Mouse (Mus musculus) regulatory T cell (primary cell): Measurements from ENCODE around the gene Ndc1.
"Not testable (repeated sequence)": the region's sequence is repeated elsewhere in the genome, so short reads cannot be mapped to it uniquely, and the experiment has no call there.

Experiments used
- in situ Hi-C: fragments of 300-600 bp; cut with MboI, MseI; formaldehyde crosslinking; loops from one replicate; pipeline ENCODE4 v1.15.1; 2025; ENCODE audit warnings: high pct_unique_total_duplicates

Ndc1 gene

GRCm38 (mm10) chr4:107367567-107368314 lies at the start of gene Ndc1:
Gene Ndc1 (plus strand): TSS chr4:107367784.
- in situ Hi-C loops = no loop called here

DNA sequence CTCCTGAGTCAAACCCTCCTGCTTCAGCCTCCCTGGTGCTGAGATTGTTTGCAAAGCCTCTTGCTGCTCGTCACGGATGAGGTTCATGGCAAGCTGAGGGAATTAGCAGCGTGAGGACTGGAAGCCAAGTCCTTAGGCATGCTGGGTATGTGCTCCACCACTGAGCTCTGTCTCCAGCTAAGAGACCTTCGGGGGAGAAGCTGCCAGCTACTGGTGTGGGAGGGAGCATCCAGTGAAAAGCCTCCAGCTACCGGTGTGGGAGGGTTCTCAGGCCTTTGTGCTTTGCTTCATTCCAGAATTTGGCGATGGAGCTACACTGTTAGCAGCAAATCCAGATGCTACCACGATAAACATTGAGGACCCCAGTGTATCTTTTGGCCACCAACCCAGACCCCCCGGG lies 48.9 kb upstream of the Ndc1 start:
- in situ Hi-C loops = no loop called here

- in situ Hi-C loops = no loop called here
These were observed 46.5 kb upstream of the Ndc1 start for GRCm38 (mm10) chr4:107321041-107321440.

GRCm38 (mm10) chr4:107323113-107323512 lies 44.5 kb upstream of the Ndc1 start:
- in situ Hi-C loops = no loop called here

- in situ Hi-C loops = no loop called here
These were observed 39.1 kb upstream of the Ndc1 start for GRCm38 (mm10) chr4:107328530-107328929.

- in situ Hi-C loops = no loop called here
These were observed 34.1 kb upstream of the Ndc1 start for GRCm38 (mm10) chr4:107333514-107333913.

GRCm38 (mm10) chr4:107336356-107336755 lies 31.2 kb upstream of the Ndc1 start:
- in situ Hi-C loops = no loop called here

- in situ Hi-C loops = no loop called here
These were observed 30.1 kb upstream of the Ndc1 start for GRCm38 (mm10) chr4:107337455-107337854.

- in situ Hi-C loops = no loop called here
These were observed 26.2 kb upstream of the Ndc1 start for GRCm38 (mm10) chr4:107341354-107341753.

GRCm38 (mm10) chr4:107344612-107345011 lies 23.0 kb upstream of the Ndc1 start:
- in situ Hi-C loops = no loop called here

DNA sequence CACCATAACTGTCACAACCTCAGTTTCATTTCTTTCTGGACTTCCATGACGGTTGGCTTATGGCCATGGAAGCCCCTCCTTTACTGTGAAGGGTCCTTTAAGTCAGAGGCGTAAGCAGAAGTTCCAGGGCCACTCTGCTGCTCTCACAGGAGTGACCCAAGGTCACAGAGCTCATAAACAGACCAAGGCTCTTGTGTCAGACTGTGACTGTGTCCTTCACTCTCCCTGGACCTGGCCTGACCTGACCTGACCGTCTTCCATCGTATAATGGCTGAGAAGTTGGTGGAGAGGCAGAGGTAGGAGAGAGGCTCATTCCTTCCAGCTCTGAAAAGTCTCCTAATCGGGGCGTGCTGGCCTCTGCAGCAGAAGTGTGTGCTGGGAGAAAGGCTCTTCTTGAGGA lies 20.4 kb upstream of the Ndc1 start:
- in situ Hi-C loops = no loop called here

DNA sequence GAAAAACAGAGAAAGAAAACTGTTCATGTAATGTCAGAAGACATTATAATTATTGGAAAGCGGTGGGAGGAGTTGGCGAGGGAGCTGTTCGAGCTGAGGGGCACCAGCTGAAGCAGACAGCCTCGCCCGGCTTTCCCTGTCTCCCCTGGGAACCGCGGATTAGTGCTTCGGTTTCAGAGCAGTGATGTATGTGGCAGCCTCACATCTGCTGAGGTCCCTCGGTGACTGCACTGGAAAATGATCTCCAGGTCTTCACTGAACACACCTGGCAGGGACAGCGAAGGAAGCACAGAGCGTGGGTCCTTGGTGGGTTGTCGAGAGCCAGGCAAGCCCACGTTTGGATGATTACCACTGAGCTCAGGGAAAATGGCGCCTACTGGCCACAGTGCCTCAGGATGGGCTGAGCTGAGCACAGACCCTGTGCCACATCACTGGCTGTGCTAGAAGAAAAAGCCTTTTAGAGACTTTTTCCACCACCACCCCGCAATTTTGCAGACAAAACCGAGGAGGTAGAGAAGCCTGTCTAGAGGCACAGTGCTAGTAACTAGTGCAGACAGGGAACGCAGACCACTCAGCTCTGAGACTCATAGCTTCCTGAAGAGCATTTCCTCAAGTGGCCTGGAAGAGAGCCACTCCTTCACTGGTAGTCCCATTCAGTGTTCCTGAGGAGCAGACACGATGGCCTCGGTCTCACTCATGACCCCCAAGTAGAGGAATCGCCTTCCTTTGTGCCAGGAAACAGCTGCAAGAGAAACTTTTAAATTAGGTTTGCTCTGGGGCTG lies 18.9 kb upstream of the Ndc1 start:
- in situ Hi-C loops = no loop called here

GRCm38 (mm10) chr4:107349311-107350008 lies 18.1 kb upstream of the Ndc1 start:
- in situ Hi-C loops = no loop called here

DNA sequence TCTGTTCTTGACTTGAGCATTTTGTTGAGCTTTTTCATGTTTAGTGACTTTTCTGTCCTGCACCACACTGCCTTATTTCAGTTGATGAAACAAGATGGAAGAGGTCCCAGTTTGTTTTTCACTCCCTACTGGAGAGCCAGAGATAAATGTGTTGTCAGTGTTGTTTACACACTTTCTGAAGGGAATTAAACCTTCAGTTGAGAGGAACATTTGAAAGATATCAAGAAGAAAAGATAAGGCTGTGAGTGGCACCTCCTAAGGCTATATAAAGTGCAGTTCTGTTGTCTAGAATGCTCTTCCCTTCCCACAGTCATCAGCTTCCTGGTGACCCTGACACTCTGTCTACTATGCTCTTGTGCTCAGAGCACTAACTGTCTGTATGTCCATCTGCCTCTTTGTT lies 16.2 kb upstream of the Ndc1 start:
- in situ Hi-C loops = no loop called here

DNA sequence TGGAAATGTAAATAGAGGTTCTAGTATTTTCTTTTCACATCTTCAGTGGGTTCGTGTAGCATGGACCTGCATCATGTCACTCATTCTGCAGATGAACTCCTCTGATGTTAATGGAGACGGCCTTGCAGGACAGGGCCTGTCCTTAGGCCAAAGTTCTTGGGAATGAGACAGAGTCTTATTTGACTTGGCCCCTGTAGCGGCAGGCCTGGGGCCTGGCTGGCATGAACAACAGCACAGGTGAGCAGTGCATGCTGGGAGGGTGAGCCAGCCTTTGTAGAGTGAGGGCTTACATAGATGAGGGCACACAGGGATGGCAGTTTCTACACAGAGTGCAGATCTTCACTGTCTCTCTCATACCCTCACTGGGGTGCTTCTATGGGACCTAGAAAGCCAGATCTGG lies 14.0 kb upstream of the Ndc1 start:
- in situ Hi-C loops = no loop called here

DNA sequence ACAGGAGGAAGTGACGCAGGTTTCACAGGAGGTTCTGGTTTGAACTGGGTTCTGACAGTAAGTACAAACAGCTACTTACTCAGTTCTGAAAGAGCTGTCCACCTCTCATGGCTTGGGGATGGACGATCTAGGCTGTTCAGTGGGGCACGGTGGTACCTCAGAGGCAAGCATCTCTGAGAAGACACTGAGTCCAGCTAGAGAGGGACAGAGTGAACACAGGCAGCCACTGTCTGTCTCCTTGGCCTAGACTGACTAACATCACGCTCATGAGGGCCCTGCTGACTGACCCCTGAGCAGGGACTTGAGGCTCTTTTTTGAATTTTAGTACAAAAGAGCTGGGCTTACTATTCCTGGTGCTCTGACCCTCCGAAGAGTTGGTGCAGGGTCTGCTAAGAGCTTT lies 13.5 kb upstream of the Ndc1 start:
- in situ Hi-C loops = no loop called here

DNA sequence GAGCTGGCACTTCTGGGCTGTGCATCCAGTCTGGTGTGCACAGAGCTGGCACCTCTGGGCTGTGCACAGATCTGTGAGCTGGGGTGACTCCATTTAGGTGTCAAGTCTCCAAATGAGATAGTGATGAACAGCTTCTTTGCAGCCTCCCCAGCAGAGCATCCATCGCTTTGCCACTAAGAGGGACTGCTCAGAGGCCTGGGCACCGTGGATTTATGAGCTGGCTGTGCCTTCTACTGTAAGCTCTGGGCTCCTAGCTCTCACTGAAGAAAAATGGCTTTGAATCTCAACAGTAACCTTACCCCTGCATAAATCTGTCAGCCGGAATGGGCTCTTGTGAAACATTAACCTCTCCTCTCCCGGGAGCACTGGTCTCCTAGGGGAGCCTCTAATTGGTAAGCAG lies 13.0 kb upstream of the Ndc1 start:
- in situ Hi-C loops = no loop called here

DNA sequence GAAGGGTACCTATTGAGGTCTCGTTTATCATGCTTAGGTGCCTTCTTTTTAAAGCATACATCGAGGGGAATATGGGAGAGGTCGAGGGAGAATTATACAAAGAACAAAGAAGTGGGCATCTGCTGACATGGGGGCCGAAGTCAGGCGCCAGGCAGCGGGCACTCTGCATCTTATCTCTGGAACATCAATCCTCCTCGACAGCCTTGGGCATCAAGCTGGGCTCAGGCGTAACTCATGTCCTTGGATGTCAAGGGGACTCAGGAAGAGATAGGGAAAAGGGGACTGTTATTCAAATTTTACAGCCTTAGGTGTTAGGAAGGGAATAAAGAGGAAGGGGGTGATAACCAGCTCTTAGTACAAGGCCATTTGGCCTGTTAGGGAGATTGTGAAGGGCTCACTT lies 10.4 kb upstream of the Ndc1 start:
- in situ Hi-C loops = not testable (repeated sequence)

DNA sequence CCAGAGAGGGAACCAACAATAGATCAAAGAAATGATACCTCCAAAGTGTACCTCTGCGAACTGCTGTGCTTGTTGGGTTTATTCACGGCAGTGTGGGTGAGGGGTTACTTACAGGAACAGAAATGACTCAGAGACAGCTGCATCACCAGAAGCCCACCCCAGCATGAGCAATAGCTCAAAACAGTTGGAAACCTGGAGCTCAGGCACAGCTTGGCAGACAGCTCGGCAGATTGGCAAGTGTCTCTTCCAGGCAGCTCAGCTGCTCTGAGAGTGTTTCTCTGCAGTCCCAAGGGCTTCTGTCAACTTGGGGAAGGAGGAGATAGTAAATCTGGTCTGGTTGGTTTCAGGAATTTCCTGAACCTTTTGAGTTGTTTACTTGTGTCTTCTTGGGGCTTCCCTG lies 9.1 kb upstream of the Ndc1 start:
- in situ Hi-C loops = no loop called here

DNA sequence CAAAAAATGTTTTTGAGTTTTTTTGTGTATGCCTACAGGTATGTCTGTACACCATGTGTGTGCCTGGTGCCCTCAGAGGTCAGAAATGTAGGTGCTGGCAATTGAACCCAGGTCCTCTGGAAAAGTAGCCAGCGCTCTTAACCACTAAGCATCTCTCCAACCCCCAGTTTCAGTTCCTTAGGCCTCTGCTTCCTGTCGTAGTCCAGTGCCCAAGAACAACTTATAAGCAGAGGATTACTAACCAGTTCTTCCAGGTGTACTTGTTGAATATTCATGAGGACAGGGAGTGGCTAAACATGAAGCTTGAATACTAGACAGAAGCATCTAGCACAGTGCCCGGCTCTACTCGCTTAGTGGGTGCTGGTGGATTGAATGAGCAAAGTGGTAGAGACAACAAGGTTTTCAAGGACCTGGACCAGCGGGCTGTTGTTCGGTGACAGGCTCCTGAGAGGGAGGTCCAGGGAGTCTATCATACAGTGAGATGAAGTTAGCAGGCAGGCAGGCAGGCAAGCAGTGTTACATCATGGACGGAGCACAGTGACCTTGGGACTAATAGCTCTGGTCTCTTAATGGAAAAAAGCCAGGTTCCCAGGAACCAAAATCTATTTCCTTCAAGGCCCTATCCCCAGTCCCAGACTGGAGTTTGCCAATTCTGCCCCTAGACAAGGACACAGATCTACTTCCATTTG lies 7.0 kb upstream of the Ndc1 start:
- in situ Hi-C loops = no loop called here

- in situ Hi-C loops = no loop called here
These were observed 4.8 kb upstream of the Ndc1 start for GRCm38 (mm10) chr4:107362755-107363154.

DNA sequence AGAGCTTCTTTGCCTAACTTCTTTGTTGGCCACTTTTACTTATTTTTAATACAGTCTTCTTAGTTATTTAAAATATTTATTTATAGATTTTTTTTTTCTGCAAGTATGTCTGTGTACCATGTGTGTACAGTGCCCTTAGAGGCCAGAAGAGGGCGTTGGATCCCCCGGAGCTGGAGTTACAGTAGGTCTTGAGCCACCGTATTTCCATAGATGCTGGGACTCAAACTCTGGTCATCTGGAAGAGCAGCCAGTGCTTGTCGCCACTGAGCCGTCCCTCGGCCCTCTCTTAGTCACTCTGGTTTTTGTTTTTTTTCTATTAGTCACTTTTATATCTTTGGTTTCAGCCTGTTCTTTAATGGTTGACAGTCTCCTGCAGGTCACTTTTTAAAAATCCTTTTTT lies 4.0 kb upstream of the Ndc1 start:
- in situ Hi-C loops = no loop called here
